Mouse (Mus musculus): ENCODE measurements around the gene Ing4. TPM values are rescaled to one million over a fixed set of nuclear protein-coding genes. Genes with fewer than 3 reads are reported as not detected.
"Not testable (repeated sequence)": the region's sequence is repeated elsewhere in the genome, so short reads cannot be mapped to it uniquely, and the experiment has no call there.

Ing4 gene
- 10 to 100 TPM; 55.2 to 63.9 TPM for total RNA-seq (2021)

- DNase-seq (ENCODE audit: low spot score in 2 of 2) = peak; percentile 84 to 88
- intact Hi-C loops (cut with DNase I) = loop anchor here (1.0 kb wide), 1 partner anchor 30 kb away; the partner anchor contains the start of gene Zfp384
Measured at GRCm38 (mm10) chr6:125039533-125040153, at the start of gene Ing4. Ing4 (plus strand) TSS chr6:125039760.

- DNase-seq (ENCODE audit: low spot score in 2 of 2) = no peak
- intact Hi-C loops (cut with DNase I) = no loop called here
Measured at GRCm38 (mm10) chr6:124992241-124992640, 47.3 kb upstream of the Ing4 start.

GRCm38 (mm10) chr6:124993365-124993764, 46.2 kb upstream of the Ing4 start:
- intact Hi-C loops (cut with DNase I) = no loop called here
- no peak for DNase-seq (ENCODE audit: low spot score in 2 of 2)

- no peak for DNase-seq (ENCODE audit: low spot score in 2 of 2)
- intact Hi-C loops (cut with DNase I) = no loop called here
Measured at GRCm38 (mm10) chr6:124993876-124994275, 45.7 kb upstream of the Ing4 start.

GRCm38 (mm10) chr6:124995246-124995645, 44.3 kb upstream of the Ing4 start:
- no peak for DNase-seq (ENCODE audit: low spot score in 2 of 2)
- intact Hi-C loops (cut with DNase I) = no loop called here

GRCm38 (mm10) chr6:124995831-124996403, 43.6 kb upstream of the Ing4 start:
- intact Hi-C loops (cut with DNase I) = loop anchor here (2.0 kb wide), 1 partner anchor 131 kb away; no protein-coding TSS in a partner anchor
- no peak for DNase-seq (ENCODE audit: low spot score in 2 of 2)

GRCm38 (mm10) chr6:124996551-124997501, 42.7 kb upstream of the Ing4 start, which contains the start of gene Pianp:
Pianp (plus strand) TSS chr6:124996694.
- DNase-seq (ENCODE audit: low spot score in 2 of 2) = peak; percentile 81 to 87
- intact Hi-C loops (cut with DNase I) = loop anchor here (2.0 kb wide), 1 partner anchor 132 kb away; no protein-coding TSS in a partner anchor

GRCm38 (mm10) chr6:124998066-124998465, 41.5 kb upstream of the Ing4 start:
- intact Hi-C loops (cut with DNase I) = no loop called here
- peak; percentile 61 to 67 for DNase-seq (ENCODE audit: low spot score in 2 of 2)

- intact Hi-C loops (cut with DNase I) = no loop called here
- DNase-seq (ENCODE audit: low spot score in 2 of 2) = no peak
Measured at GRCm38 (mm10) chr6:124999091-124999490, 40.5 kb upstream of the Ing4 start.

GRCm38 (mm10) chr6:124999546-124999945, 40.0 kb upstream of the Ing4 start:
- DNase-seq (ENCODE audit: low spot score in 2 of 2) = no peak
- intact Hi-C loops (cut with DNase I) = no loop called here

GRCm38 (mm10) chr6:125003706-125004105, 35.9 kb upstream of the Ing4 start:
- no peak for DNase-seq (ENCODE audit: low spot score in 2 of 2)
- intact Hi-C loops (cut with DNase I) = loop anchor here (10.0 kb wide), 1 partner anchor 81 kb away; no protein-coding TSS in a partner anchor

- no peak for DNase-seq (ENCODE audit: low spot score in 2 of 2)
- intact Hi-C loops (cut with DNase I) = loop anchor here (5.0 to 10.0 kb wide), 2 partner anchors 80 to 88 kb away; no protein-coding TSS in a partner anchor
Measured at GRCm38 (mm10) chr6:125005086-125005485, 34.5 kb upstream of the Ing4 start.

GRCm38 (mm10) chr6:125008060-125008459, 31.5 kb upstream of the Ing4 start:
- DNase-seq (ENCODE audit: low spot score in 2 of 2) = no peak

GRCm38 (mm10) chr6:125008586-125009128, 30.9 kb upstream of the Ing4 start:
- DNase-seq (ENCODE audit: low spot score in 2 of 2) = peak; percentile 98
- intact Hi-C loops (cut with DNase I) = loop anchor here (1.0 to 10.0 kb wide), 3 partner anchors 31 to 91 kb away; partner anchors contain the start of gene Ing4

More at GRCm38 (mm10) chr6:125008060-125008459, 31.5 kb upstream of the Ing4 start:
- intact Hi-C loops (cut with DNase I) = loop anchor here (5.0 to 10.0 kb wide), 2 partner anchors 77 to 91 kb away; no protein-coding TSS in a partner anchor

GRCm38 (mm10) chr6:125009129-125009180, 30.6 kb upstream of the Ing4 start, which contains the start of gene Zfp384:
Zfp384 (plus strand) TSS chr6:125009145.
- DNase-seq (ENCODE audit: low spot score in 2 of 2) = no peak
- intact Hi-C loops (cut with DNase I) = loop anchor here (1.0 to 10.0 kb wide), 3 partner anchors 30 to 92 kb away; partner anchors contain the start of gene Ing4

- intact Hi-C loops (cut with DNase I) = loop anchor here (1.0 to 10.0 kb wide), 3 partner anchors 30 to 92 kb away; partner anchors contain the start of gene Ing4
- peak; percentile 70 to 75 for DNase-seq (ENCODE audit: low spot score in 2 of 2)
Measured at GRCm38 (mm10) chr6:125009181-125010073, 30.1 kb upstream of the Ing4 start.

GRCm38 (mm10) chr6:125017682-125018081, 21.9 kb upstream of the Ing4 start:
- intact Hi-C loops (cut with DNase I) = no loop called here
- DNase-seq (ENCODE audit: low spot score in 2 of 2) = no peak

- DNase-seq (ENCODE audit: low spot score in 2 of 2); intact Hi-C loops (cut with DNase I): not testable (repeated sequence)
Measured at GRCm38 (mm10) chr6:125030532-125030931, 9.0 kb upstream of the Ing4 start.

- no peak for DNase-seq (ENCODE audit: low spot score in 2 of 2)
- intact Hi-C loops (cut with DNase I) = no loop called here
Measured at GRCm38 (mm10) chr6:125031604-125032003, 8.0 kb upstream of the Ing4 start.
